16 mouse cellular contexts compared by ENCODE assay signal in the genomic region with DNA sequence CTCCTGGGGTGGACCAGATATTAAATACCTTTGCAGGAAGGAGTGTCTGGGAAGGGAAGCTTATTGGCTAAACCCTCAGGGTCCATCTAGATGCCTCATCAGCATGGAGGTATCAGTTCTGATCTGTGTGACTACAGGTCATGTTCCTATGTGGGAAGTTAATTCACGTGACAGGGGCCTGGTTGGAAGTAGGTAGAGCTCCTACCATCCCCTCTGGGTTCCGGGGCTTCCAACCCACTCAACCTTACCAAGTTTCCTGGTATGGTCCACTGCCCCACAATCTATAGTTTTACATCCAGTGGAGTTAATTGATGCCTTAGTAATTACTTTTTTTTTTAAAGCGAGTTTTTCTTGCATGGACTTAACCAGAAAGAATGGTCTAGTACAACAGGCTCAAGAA.
"Had no signal": no experiment of that assay in that cellular context is flagged by ENCODE, and none has a peak within 500 bp of the region (broad histone marks: within the 10 kb centered on the region; RNA-seq: fewer than 3 reads in every experiment).

No protein-coding gene starts in this region.

- H3K4me2 ChIP-seq: neural tube, embryonic 13.5 days; neural tube, embryonic 15.5 days; stomach, embryonic 15.5 days had no signal

- DNase-seq: retina, postnatal 1 day; right cerebral cortex, adult 18-20 months; right cerebral cortex, postnatal 14 days; right cerebral cortex, postnatal 25 days; right cerebral cortex, postnatal 4 days; spleen, adult 18-20 months; thymus, adult 18-20 months; thymus, adult 2 months; thymus, postnatal 14 days; thymus, postnatal 25 days; thymus, postnatal 36 days; thymus, postnatal 4 days had no signal

- H3K27me3 ChIP-seq: neural tube, embryonic 13.5 days; neural tube, embryonic 15.5 days; stomach, embryonic 15.5 days had no signal

- H3K9me3 ChIP-seq: neural tube, embryonic 13.5 days; neural tube, embryonic 15.5 days; stomach, embryonic 15.5 days had no signal

- H3K27ac ChIP-seq: neural tube, embryonic 13.5 days; neural tube, embryonic 15.5 days; stomach, embryonic 15.5 days; stomach, postnatal 0 days had no signal

- H3K36me3 ChIP-seq: neural tube, embryonic 13.5 days; neural tube, embryonic 15.5 days; stomach, embryonic 15.5 days had no signal

- H3K9ac ChIP-seq: neural tube, embryonic 13.5 days; neural tube, embryonic 15.5 days; stomach, embryonic 15.5 days had no signal

- H3K4me3 ChIP-seq: neural tube, embryonic 13.5 days; neural tube, embryonic 15.5 days; stomach, embryonic 15.5 days had no signal
